Mouse (Mus musculus) hindbrain, embryonic 11.5 days (tissue): ENCODE data around the gene Nxpe2. TPM values are rescaled to one million over a fixed set of nuclear protein-coding genes. Genes with fewer than 3 reads are reported as not detected.

Source experiments
- polyA plus RNA-seq: library from polyadenylated mRNA; unstranded; fragments of >200 nt; fragmentation: Nextera tagmentation; extraction: Ambion mirVana; gene quantifications from 2 replicates; pipeline ENCODE4 v1.2.1, GENCODE M21; 2014

The Nxpe2 gene
- polyA plus RNA-seq, 1 experiment from 2014 or later: 0.85 TPM

Other genes starting within 250 kb of the Nxpe2 start
- 7.5 and 8.2 TPM in 2 replicates for gene Nxpe4, start 191.4 kb downstream of the Nxpe2 start, polyA plus RNA-seq
- 80.3 and 88.0 TPM in 2 replicates for gene Rexo2, start 127.2 kb upstream of the Nxpe2 start, polyA plus RNA-seq
- 116 and 122 TPM in 2 replicates for gene Rbm7, start 141.8 kb upstream of the Nxpe2 start, polyA plus RNA-seq
- 34.5 and 35.2 TPM in 2 replicates for gene Gm5617, start 142.0 kb upstream of the Nxpe2 start, polyA plus RNA-seq